11 mouse cellular contexts compared by ENCODE assay signal in the genomic region with DNA sequence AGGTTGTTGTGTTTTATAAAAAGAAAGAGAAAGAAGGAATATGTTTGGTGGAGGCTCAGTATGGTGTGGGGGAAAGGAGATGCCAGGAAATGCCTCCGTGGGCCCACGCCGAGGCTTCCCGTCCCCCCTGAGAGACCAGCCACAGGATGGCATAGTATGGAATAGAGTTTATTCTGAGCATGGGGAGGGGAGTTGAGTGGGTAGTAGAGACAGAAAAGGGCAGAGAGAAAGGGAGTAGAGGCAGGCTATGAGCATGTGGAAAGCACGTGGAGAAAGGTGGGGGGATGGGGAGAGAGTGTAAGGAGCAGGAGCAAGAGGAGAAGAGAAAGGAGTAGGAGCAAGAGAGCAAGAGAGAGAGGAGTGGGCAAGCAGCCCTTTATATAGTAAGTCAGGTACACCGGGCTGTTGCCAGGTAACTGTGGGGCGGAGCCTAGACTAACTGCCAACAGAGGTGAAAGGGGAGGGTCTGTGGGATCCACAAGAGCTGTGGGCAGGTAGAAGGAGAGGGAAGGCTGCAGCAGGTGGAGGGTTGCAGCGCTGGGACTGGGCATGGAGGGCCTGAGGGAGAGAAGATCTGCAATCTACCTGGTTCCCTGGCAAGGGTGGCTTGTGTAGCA. TPM values are rescaled to one million over a fixed set of nuclear protein-coding genes. Genes with fewer than 3 reads are reported as not detected.
DNase-seq lines count a peak whose midpoint lies in the region; ATAC-seq lines count a peak whose summit lies in the region.
"Had no signal": no experiment of that assay in that cellular context is flagged by ENCODE, and none has a peak within 500 bp of the region (broad histone marks: within the 10 kb centered on the region; RNA-seq: fewer than 3 reads in every experiment).

No protein-coding gene starts in this region.

- H3K27ac ChIP-seq in kidney, embryonic 14.5 days (ENCODE audit: low read depth, low read length) = no peak overlapping the region
- no peak overlapping the region for H3K27ac ChIP-seq in forebrain, embryonic 16.5 days (ENCODE audit: low read length)

- H3K27me3 ChIP-seq in kidney, embryonic 14.5 days (ENCODE audit: control insufficient read depth, insufficient read depth, low read length) = no peaks in the 10 kb centered on the region
- H3K27me3 ChIP-seq in forebrain, embryonic 16.5 days (replicated peaks; ENCODE audit: control insufficient read depth, insufficient read depth, low read length) = no peaks in the 10 kb centered on the region

- no peaks in the 10 kb centered on the region for H3K4me1 ChIP-seq in kidney, embryonic 14.5 days (ENCODE audit: control insufficient read depth, insufficient read depth, low read length)
- H3K4me1 ChIP-seq in forebrain, embryonic 16.5 days (replicated peaks; ENCODE audit: control insufficient read depth, insufficient read depth, low read length) = peaks cover 3% of the 10 kb centered on the region

- H3K4me3 ChIP-seq in kidney, embryonic 14.5 days (ENCODE audit: low read length) = no peak overlapping the region
- no peak overlapping the region for H3K4me3 ChIP-seq in forebrain, embryonic 16.5 days (replicated peaks; ENCODE audit: low read length)

- no peak overlapping the region for H3K9ac ChIP-seq in kidney, embryonic 14.5 days (ENCODE audit: low read depth, low read length)
- H3K9ac ChIP-seq in forebrain, embryonic 16.5 days (replicated peaks; ENCODE audit: low read depth, low read length) = no peak overlapping the region

- H3K36me3 ChIP-seq in kidney, embryonic 14.5 days (ENCODE audit: control insufficient read depth, insufficient read depth, low read length) = no peaks in the 10 kb centered on the region
- no peaks in the 10 kb centered on the region for H3K36me3 ChIP-seq in forebrain, embryonic 16.5 days (ENCODE audit: control insufficient read depth, insufficient read depth)

- 54% methylated on average over 8 of the region's 8 CpGs for WGBS in kidney, embryonic 14.5 days
- WGBS in forebrain, embryonic 16.5 days = 51% methylated on average over 8 of the region's 8 CpGs

- H3K9me3 ChIP-seq in kidney, embryonic 14.5 days (ENCODE audit: control insufficient read depth, low read length) = no peaks in the 10 kb centered on the region
- H3K9me3 ChIP-seq in forebrain, embryonic 16.5 days (ENCODE audit: control insufficient read depth, low read length) = no peaks in the 10 kb centered on the region

- 0 out of 2 replicates have a peak, but pooled peaks have one; percentile 60 for ATAC-seq in kidney, embryonic 14.5 days (ENCODE audit: low FRiP score, low TSS enrichment)
- ATAC-seq in forebrain, embryonic 16.5 days = peak; percentile 16; the same call in 1 of the 2 replicates

- no peak overlapping the region for H3K4me2 ChIP-seq in kidney, embryonic 14.5 days (replicated peaks; ENCODE audit: low read depth, low read length)
- no peak overlapping the region for H3K4me2 ChIP-seq in forebrain, embryonic 16.5 days (ENCODE audit: low read length)

- peak; percentile 30 for DNase-seq in cerebellum, adult 11-12 months
- no peak for DNase-seq in cerebellum, postnatal 4 days (ENCODE audit: low spot score in 2 of 2)
- DNase-seq in kidney, postnatal 25 days = no peak
- DNase-seq in lung, postnatal 25 days (ENCODE audit: low spot score) = peak; percentile 9
- DNase-seq in left cerebral cortex, adult 18-20 months (ENCODE audit: low spot score in 2 of 2) = no peak
- DNase-seq in spleen, postnatal 36 days (ENCODE audit: low spot score in 2 of 2) = no peak
- DNase-seq: adrenal gland, adult 8-10 months had no signal

RNA-seq across cellular contexts. Expression of gene Mindy4b-ps, which starts 38.4 kb away (rescaled TPM):
- not detected in 2 replicates for polyA plus RNA-seq in kidney, embryonic 14.5 days (2014; fragmentation: Nextera tagmentation; extraction: Ambion mirVana)
- not detected in 2 replicates for polyA plus RNA-seq in forebrain, embryonic 16.5 days (2015; fragmentation: Nextera tagmentation; extraction: Ambion mirVana)
- total RNA-seq in left cerebral cortex, adult 18-20 months (2021) = 1 to 10 TPM; 2.2 to 4.9 TPM
- total RNA-seq: adrenal gland, adult 8-10 months had no signal
- polyA plus RNA-seq: gonadal fat pad, adult 2 months; urinary bladder, adult 2 months had no signal

Comparison
In these comparisons a context has a peak if more than half of its experiments do, and no peak if none do; other contexts are left out.
1. DNase-seq: peak in cerebellum, adult 11-12 months (single experiment) and lung, postnatal 25 days (single experiment); none in cerebellum, postnatal 4 days (0 of 2), kidney, postnatal 25 days (0 of 2), left cerebral cortex, adult 18-20 months (0 of 2) and spleen, postnatal 36 days (0 of 2).